Mouse (Mus musculus) megakaryocyte, embryonic 14.5 days (primary cell): ENCODE measurements around the gene Lamc1.

Source experiments
- FLI1 ChIP-seq: IDR thresholded peaks from 2 replicates; pipeline ENCODE4 v1.6.1; 2012; ENCODE audit warnings: low read length, inconsistent platforms, mixed read lengths
- GATA1 ChIP-seq: IDR thresholded peaks from 3 replicates; pipeline ENCODE4 v1.6.1; 2012; ENCODE audit warnings: mixed read lengths, low read length, inconsistent platforms, borderline replicate concordance

DNA sequence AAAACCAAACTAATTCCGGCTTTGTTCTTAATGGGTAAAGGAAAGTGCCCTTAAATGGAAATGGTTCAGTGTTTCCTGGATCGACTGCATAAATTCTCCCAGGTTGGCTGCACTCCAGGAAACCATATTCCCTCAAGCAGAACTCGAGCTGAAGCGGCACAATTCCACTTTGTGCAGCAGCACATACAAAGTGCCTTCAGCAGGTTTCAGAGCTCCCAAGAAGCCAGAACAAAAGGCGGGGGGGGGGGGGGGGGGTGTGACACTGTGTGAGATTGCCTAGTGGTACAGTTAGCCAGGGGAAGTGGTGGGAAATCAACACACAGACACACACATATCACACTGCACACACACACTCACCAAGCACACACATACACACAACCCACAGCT, 140.7 kb downstream of the Lamc1 start:
- TF ChIP-seq FLI1, result no peak
- no peak for TF ChIP-seq GATA1
